Mouse (Mus musculus): ENCODE measurements around the gene Pip4k2c.
"Not testable (repeated sequence)": the region's sequence is repeated elsewhere in the genome, so short reads cannot be mapped to it uniquely, and the experiment has no call there.

Pip4k2c gene

GRCm38 (mm10) chr10:127208921-127209320 lies 2.5 kb downstream of the Pip4k2c start:
- peak; percentile 81 for DNase-seq

GRCm38 (mm10) chr10:127205373-127205772 lies 6.0 kb downstream of the Pip4k2c start:
- DNase-seq = no peak

GRCm38 (mm10) chr10:127204589-127204988 lies 6.8 kb downstream of the Pip4k2c start:
- no peak for DNase-seq

- no peak for DNase-seq
These were observed 8.3 kb downstream of the Pip4k2c start for GRCm38 (mm10) chr10:127203106-127203505.

- DNase-seq = no peak
These were observed 11.1 kb downstream of the Pip4k2c start for GRCm38 (mm10) chr10:127200279-127200678.

- no peak for DNase-seq
These were observed 11.9 kb downstream of the Pip4k2c start for GRCm38 (mm10) chr10:127199474-127199873.

GRCm38 (mm10) chr10:127199068-127199467 lies 12.3 kb downstream of the Pip4k2c start:
- DNase-seq = no peak

- DNase-seq = no peak
These were observed 12.9 kb downstream of the Pip4k2c start for GRCm38 (mm10) chr10:127198492-127198891.

- no peak for DNase-seq
These were observed 13.8 kb downstream of the Pip4k2c start for GRCm38 (mm10) chr10:127197505-127198110.

GRCm38 (mm10) chr10:127197104-127197503 lies 14.3 kb downstream of the Pip4k2c start:
- DNase-seq = no peak

- DNase-seq = peak; percentile 79
These were observed 15.0 kb downstream of the Pip4k2c start for GRCm38 (mm10) chr10:127196392-127196791.

GRCm38 (mm10) chr10:127195328-127196129 lies 15.9 kb downstream of the Pip4k2c start, which contains the start of gene Dtx3:
Dtx3 (minus strand) TSS chr10:127195728.
- DNase-seq = no peak

- DNase-seq = no peak
These were observed 16.7 kb downstream of the Pip4k2c start for GRCm38 (mm10) chr10:127194428-127195327.

- no peak for DNase-seq
These were observed 18.4 kb downstream of the Pip4k2c start for GRCm38 (mm10) chr10:127193011-127193410.

GRCm38 (mm10) chr10:127192057-127192328 lies 19.4 kb downstream of the Pip4k2c start:
- not testable (repeated sequence) for DNase-seq

GRCm38 (mm10) chr10:127191191-127192056 lies 20.0 kb downstream of the Pip4k2c start:
- DNase-seq = no peak

- no peak for DNase-seq
These were observed 20.8 kb downstream of the Pip4k2c start for GRCm38 (mm10) chr10:127190398-127191190.

- no peak for DNase-seq
These were observed 21.6 kb downstream of the Pip4k2c start, which contains the start of gene Arhgef25 for GRCm38 (mm10) chr10:127189651-127190381. Arhgef25 (minus strand) TSS chr10:127190083.

- DNase-seq = no peak
These were observed 22.2 kb downstream of the Pip4k2c start for GRCm38 (mm10) chr10:127189116-127189650.

- no peak for DNase-seq
These were observed 22.8 kb downstream of the Pip4k2c start for GRCm38 (mm10) chr10:127188465-127189115.
